Mouse (Mus musculus): ENCODE data around the gene Foxj3.
"Not testable (repeated sequence)": the region's sequence is repeated elsewhere in the genome, so short reads cannot be mapped to it uniquely, and the experiment has no call there.

Foxj3 gene

DNA sequence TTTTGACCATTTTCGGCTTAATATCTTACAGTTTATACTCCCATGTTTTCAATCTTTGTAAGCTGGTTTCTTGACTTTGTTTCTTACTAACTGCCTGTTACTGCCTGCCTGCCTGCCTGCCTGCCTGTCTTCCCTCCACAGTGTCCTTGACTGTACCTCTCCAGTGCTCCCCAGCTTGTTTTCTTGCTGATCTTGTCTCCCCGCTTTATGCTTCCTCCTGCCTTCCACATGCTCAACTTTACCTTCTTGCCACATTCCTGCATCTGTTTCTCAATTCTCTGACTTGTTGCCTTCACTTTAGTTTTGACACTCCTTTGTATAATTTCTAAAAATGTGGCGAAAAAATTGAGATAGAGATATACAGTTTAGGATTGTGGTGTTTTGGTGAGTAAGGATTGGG, 35.9 kb downstream of the Foxj3 start:
- no peak for DNase-seq (ENCODE audit: low spot score in 2 of 2)

- no peak for DNase-seq (ENCODE audit: low spot score in 2 of 2)
Measured at GRCm38 (mm10) chr4:119574504-119574903, 37.7 kb downstream of the Foxj3 start.

DNA sequence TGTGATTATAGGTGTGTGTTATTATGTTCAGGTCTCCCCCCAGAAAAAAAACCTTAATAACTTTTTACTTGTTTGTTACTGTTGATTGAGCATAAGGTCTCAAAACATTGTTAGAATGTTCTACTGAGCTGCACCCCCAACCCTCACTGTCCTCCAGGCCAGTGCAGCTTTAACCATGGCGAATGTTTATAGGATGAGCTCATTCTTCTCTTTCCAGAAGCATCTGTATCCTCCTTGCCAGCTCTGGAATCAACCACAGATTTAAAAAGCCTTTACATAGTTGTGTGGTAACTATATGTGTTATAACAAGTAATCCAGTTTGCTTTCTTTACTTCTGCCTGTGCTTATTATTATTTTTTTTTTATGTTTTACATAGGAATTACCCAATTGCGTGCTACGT, 38.7 kb downstream of the Foxj3 start:
- no peak for DNase-seq (ENCODE audit: low spot score in 2 of 2)

- DNase-seq (ENCODE audit: low spot score in 2 of 2), result no peak
Measured at GRCm38 (mm10) chr4:119588037-119588436, 51.2 kb downstream of the Foxj3 start.

DNA sequence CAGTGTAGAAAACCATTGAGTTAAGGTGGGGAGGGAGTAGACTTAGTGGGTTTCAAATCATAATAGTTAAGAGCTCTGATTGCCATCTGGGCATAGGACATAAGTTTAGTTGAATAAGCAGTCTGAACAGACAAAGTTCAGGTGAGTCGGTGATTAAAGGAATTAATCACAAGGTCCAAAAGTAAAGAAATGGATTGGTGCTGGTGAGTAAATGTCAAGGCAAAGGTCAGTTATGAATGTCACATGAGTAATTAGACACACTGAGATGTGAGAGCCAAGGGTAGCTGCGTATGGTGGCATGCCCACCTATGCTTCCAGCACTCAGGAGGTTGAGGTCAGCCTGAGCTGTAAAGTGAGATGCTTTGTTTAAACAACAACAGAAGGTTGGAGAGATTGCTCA, 52.6 kb downstream of the Foxj3 start:
- no peak for DNase-seq (ENCODE audit: low spot score in 2 of 2)

- no peak for DNase-seq (ENCODE audit: low spot score in 2 of 2)
Measured at GRCm38 (mm10) chr4:119590027-119590426, 53.2 kb downstream of the Foxj3 start.

DNA sequence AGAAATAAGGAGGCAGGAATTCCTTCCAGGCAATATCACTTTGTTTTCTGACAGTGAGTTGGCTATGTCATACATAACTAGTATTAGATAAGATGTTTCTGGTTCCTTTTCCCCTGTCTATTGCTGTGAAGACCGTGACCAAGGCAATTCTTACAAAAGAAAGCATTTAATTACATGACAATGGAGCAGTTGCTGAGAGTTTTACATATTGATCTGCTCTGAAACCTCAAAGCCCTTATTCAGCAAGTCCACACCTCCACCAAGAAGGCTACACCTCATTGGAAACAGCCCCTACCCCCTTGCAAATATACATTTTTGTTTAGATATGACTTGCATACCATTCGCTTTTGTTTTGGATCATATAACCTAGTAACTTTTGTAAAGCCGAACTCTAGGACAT, 55.7 kb downstream of the Foxj3 start:
- DNase-seq (ENCODE audit: low spot score in 2 of 2), result no peak

- DNase-seq (ENCODE audit: low spot score in 2 of 2), result no peak
Measured at GRCm38 (mm10) chr4:119594331-119594730, 57.5 kb downstream of the Foxj3 start.

GRCm38 (mm10) chr4:119599605-119600004, 62.8 kb downstream of the Foxj3 start:
- no peak for DNase-seq (ENCODE audit: low spot score in 2 of 2)

DNA sequence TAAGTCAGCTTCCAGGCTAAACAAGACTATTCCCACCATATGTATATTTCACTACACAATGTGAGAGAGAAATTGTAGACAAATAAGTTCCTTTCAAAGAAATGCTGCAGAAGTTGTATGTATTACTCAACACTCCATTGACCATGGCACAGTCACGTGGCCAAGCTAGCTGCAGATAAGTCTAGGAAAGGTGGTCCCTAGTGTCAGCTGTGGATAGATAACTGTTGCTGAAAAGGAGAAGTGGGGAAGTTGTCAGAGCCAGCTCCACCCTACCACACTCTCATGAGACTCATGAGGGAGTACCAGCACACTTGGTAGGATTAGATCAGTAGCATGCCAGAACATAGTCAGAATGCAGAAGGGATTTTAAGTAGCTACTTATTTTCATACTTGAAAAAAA, 72.7 kb downstream of the Foxj3 start:
- DNase-seq (ENCODE audit: low spot score in 2 of 2), result no peak

DNA sequence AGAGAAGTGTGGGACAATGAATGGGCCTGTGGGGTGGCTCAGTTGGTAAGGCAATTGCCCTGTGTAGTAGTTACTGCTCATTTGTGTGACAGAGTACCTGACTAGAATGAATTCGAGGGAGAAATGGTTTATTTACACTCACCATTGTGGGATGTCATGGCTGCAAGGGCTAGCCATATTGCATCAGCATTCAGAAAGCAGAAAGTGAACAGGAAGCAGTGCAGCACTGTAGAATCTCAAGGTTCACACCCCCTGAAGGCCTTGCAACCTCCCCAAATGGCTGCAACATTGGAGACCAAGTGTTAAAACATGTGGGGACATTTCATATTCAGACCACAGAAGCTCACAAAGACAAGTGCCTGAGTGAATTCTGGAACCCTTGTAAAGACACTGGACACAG, 77.3 kb downstream of the Foxj3 start:
- DNase-seq (ENCODE audit: low spot score in 2 of 2), result no peak

GRCm38 (mm10) chr4:119614724-119615123, 77.9 kb downstream of the Foxj3 start:
- no peak for DNase-seq (ENCODE audit: low spot score in 2 of 2)

DNA sequence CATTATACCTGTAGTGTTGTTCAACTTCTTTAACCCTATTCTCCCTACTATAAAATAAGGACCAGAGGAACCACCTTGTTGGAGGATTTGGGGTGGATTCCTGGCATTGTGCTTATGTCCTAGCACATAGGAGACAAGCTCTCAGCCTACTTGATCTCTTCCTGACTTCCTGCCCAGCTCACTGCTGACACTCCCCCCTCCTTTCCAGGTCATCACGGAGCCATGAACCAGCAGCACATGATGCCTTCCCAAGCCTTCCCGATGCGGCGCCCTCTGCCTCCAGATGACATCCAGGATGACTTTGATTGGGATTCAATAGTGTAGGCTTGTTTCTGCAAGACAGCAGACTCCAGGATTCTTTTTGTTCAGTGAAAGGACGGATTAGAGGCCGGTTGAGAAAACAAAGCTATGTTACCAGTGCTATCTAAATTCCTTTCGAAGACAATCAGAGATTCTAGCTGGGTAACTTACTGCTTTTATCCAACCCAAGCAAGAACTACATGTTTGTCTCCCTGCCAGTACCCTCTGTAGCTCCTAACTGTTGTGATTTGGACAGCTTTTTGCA, 89.4 kb downstream of the Foxj3 start:
- DNase-seq (ENCODE audit: low spot score in 2 of 2), result no peak

DNA sequence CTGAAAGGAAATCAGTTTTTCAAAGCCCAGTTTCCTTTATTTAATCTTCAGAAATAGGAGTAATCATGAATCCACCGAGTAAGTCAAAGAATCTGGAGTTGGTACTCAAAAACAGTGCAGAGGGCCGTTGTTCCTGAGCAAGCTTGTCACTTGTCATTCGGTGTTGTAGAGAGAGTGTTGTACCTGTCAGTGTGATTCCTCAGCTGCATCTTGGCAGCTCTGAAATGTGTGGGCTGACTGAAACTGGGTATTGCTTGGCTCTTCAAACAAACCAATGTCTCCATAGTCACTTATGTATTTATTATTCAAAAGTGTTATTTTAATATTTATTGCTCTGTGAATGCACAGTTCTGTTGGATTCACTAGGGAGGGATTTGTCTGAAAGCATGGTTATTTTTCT, 90.1 kb downstream of the Foxj3 start:
- no peak for DNase-seq (ENCODE audit: low spot score in 2 of 2)

- DNase-seq (ENCODE audit: low spot score in 2 of 2), result no peak
Measured at GRCm38 (mm10) chr4:119627317-119627716, 90.5 kb downstream of the Foxj3 start.

- not testable (repeated sequence) for DNase-seq (ENCODE audit: low spot score in 2 of 2)
Measured at GRCm38 (mm10) chr4:119628363-119628762, 91.6 kb downstream of the Foxj3 start.

- peak in 1 of 2 experiments; percentile 38 for DNase-seq (ENCODE audit: low spot score in 2 of 2)
Measured at GRCm38 (mm10) chr4:119631115-119631919, 94.5 kb downstream of the Foxj3 start.

DNA sequence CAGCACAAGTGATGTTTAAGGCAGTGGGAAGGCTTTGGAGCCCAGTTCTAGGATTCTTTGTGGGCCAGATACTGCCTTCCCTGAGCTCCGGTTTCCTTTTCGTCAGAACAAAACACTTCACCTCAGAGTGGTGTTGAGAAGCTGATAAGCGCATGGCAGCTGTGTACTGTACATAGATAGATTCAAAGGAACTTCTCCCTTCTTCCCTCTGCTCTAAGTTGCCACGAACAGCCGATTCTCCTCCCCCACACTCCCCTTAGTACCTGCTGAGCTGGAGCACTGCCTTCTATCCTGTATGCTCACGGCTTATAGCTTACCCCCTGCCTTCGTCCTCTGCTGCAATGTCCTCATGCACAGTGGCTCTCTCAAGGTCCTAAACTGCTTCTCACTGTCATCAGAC, 95.9 kb downstream of the Foxj3 start:
- no peak for DNase-seq (ENCODE audit: low spot score in 2 of 2)

- DNase-seq (ENCODE audit: low spot score in 2 of 2), result peak in 1 of 2 experiments; percentile 57
Measured at GRCm38 (mm10) chr4:119633342-119633741, 96.5 kb downstream of the Foxj3 start.

GRCm38 (mm10) chr4:119633948-119634347, 97.1 kb downstream of the Foxj3 start:
- no peak for DNase-seq (ENCODE audit: low spot score in 2 of 2)

DNA sequence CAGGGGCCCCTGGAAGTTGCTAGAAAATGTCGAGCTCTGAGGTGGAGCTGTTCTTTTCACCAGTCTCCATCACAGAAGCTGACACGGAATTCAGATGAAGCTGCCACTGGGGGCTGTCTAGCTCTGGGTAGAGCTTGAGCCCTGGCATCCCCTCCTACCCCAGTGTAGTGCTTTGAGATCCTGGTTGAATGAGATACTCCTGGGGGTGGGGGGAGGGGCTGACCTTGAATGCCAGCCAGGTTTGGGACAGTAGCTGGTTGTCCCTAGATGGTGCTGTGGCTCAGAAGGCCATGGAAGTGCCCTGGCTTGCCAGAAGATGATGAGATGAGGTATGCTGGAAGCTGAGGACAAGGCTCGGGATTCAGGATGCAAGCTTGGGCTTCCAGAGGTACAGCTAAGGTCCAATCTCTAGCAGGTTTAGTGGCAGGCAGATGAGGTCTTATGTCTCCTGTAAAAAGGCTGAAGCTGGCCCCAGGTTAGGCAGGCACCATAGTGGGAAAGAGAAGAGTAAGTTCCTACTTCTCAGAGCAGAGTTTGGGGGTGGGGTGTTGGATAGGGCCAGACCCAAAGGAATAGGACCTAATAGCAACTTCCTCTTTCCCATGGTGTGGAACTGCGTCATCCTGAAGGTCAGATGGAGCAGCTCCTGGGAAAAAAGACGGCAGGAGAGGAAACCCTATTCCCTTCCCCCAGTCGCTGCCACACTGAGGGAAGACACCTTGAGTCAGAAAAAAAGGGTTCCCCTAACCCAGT, 98.3 kb downstream of the Foxj3 start:
- no peak for DNase-seq (ENCODE audit: low spot score in 2 of 2)

DNA sequence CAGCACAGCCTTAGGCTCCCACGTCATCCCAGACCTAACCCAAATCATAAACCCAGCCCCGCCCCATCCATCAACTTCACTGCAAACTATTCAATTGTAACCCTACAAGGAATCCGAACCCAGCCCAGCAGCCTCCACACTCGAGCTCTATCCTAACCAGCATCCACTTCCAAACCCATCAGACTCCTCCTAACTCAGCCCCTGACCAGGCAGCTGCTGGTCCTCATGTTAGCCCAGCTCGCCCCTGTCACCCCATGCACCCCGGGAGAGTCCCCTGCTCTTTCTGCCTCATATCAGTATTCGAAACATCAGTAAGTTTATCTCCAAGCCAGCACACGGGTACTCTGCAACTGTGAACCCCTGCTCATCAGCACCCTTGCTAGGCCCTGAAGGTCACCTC, 98.9 kb downstream of the Foxj3 start:
- no peak for DNase-seq (ENCODE audit: low spot score in 2 of 2)

DNA sequence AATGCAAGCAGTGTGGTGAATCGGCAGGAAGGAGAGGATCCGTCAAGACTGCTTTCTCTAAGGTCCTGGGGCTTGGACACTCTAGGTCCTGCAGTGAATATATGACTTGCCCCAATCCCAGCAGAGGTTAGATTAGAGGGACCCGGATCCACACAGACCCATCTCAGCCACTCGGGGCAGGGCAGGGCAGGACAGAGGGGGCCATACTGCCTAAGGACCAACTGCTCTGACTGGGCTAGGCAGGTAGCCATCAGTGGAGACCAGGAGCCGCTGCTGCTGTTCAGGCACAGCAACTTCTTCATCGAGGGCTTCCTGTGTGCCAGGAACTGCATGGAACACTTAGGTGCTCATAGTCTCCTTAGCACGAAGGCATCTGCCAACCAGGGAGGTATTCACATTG, 99.9 kb downstream of the Foxj3 start:
- DNase-seq (ENCODE audit: low spot score in 2 of 2), result no peak
